Mouse (Mus musculus) lung, postnatal 0 days (tissue): ENCODE data around the gene Snrpc.

Experiments used
- CTCF ChIP-seq: IDR thresholded peaks from 2 replicates; pipeline ENCODE4 v1.5.1; 2016; ENCODE audit warnings: antibody characterized with exemption, mild to moderate bottlenecking
- EP300 ChIP-seq: IDR thresholded peaks from 2 replicates; pipeline ENCODE4 v1.6.1; 2016; ENCODE audit warnings: antibody characterized with exemption, mild to moderate bottlenecking, control low read depth

DNA sequence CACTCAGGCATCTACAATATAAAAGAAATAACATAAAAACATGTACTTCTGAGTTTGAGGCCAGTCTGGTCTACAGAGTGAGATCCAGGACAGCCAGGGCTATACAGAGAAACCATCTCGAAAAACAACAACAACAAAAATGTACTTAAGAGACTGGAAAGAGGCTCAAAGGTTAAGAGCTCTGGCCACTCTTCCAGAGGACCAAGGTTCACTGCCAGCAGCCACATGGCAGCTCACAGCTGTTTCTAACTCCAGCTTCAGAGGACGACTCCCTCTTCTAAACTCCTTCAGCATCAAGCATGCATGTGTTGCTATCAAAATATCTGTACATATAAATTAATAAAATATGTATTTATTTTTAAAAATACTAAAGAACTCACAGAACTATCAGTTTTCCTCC, 46.4 kb upstream of the Snrpc start:
- TF ChIP-seq CTCF (no peak), EP300 (no peak)
